Mouse (Mus musculus): ENCODE results near the gene Gm8126. TPM values are rescaled to one million over a fixed set of nuclear protein-coding genes. Genes with fewer than 3 reads are reported as not detected.
"Not testable (repeated sequence)": the region's sequence is repeated elsewhere in the genome, so short reads cannot be mapped to it uniquely, and the experiment has no call there.

The Gm8126 gene
- polyA plus RNA-seq, 1 experiment from 2014 or later, result not detected

GRCm38 (mm10) chr14:43293503-43293902 lies 35.1 kb downstream of the Gm8126 start, which contains the start of gene Gm8127:
Gm8127 (minus strand) TSS chr14:43293832.
- not testable (repeated sequence) for H3K4me3 ChIP-seq (ENCODE audit: control insufficient read depth in 1 of 2, insufficient read depth in 1 of 2, low read depth in 1 of 2, low read length in 2 of 2); ATAC-seq (ENCODE audit: insufficient number of reproducible peaks, insufficient read depth, low FRiP score, low read depth); H3K9ac ChIP-seq (ENCODE audit: low read length); H3K4me1 ChIP-seq (ENCODE audit: control insufficient read depth in 2 of 2, insufficient read depth in 2 of 2, low read length in 2 of 2); H3K36me3 ChIP-seq (ENCODE audit: control insufficient read depth, insufficient read depth, low read length); H3K27me3 ChIP-seq (ENCODE audit: control insufficient read depth, insufficient read depth, low read length); H3K4me2 ChIP-seq (ENCODE audit: low read length); H3K27ac ChIP-seq (replicated peaks in 1 of 2; ENCODE audit: control insufficient read depth in 1 of 2, insufficient read depth in 1 of 2, low read depth in 2 of 2, low read length in 2 of 2); H3K9me3 ChIP-seq (ENCODE audit: control insufficient read depth, low read length)
- WGBS, result 67% methylated on average over 3 of the region's 3 CpGs

Other genes starting within 250 kb of the Gm8126 start
- gene Gm10376, start 243.0 kb upstream of the Gm8126 start, polyA plus RNA-seq (2014; fragmentation: Nextera tagmentation; extraction: Ambion mirVana), result not detected in 2 replicates
- gene Gm8094, start 182.0 kb upstream of the Gm8126 start, polyA plus RNA-seq (2014; fragmentation: Nextera tagmentation; extraction: Ambion mirVana), result not detected in 2 replicates
- gene Gm8104, start 158.0 kb upstream of the Gm8126 start, polyA plus RNA-seq (2014; fragmentation: Nextera tagmentation; extraction: Ambion mirVana), result 0.15 and 0.20 TPM in 2 replicates
- 0.14 and 0.30 TPM in 2 replicates for gene Gm7233, start 78.8 kb upstream of the Gm8126 start, polyA plus RNA-seq (2014; fragmentation: Nextera tagmentation; extraction: Ambion mirVana)
- not detected in 2 replicates for gene Gm8122, start 23.3 kb upstream of the Gm8126 start, polyA plus RNA-seq (2014; fragmentation: Nextera tagmentation; extraction: Ambion mirVana)
- gene Gm9732, start 16.4 kb downstream of the Gm8126 start, polyA plus RNA-seq (2014; fragmentation: Nextera tagmentation; extraction: Ambion mirVana), result not detected in 2 replicates
- not detected in 2 replicates for gene Gm8127, start 35.2 kb downstream of the Gm8126 start, polyA plus RNA-seq (2014; fragmentation: Nextera tagmentation; extraction: Ambion mirVana)
- not detected in 2 replicates for gene 1700001F09Rik, start 89.2 kb downstream of the Gm8126 start, polyA plus RNA-seq (2014; fragmentation: Nextera tagmentation; extraction: Ambion mirVana)
- gene Gm8138, start 157.7 kb downstream of the Gm8126 start, polyA plus RNA-seq (2014; fragmentation: Nextera tagmentation; extraction: Ambion mirVana), result not detected in 2 replicates